Mouse (Mus musculus): ENCODE data around the gene Cdh18.
"Not testable (repeated sequence)": the region's sequence is repeated elsewhere in the genome, so short reads cannot be mapped to it uniquely, and the experiment has no call there.

Gene Cdh18

DNA sequence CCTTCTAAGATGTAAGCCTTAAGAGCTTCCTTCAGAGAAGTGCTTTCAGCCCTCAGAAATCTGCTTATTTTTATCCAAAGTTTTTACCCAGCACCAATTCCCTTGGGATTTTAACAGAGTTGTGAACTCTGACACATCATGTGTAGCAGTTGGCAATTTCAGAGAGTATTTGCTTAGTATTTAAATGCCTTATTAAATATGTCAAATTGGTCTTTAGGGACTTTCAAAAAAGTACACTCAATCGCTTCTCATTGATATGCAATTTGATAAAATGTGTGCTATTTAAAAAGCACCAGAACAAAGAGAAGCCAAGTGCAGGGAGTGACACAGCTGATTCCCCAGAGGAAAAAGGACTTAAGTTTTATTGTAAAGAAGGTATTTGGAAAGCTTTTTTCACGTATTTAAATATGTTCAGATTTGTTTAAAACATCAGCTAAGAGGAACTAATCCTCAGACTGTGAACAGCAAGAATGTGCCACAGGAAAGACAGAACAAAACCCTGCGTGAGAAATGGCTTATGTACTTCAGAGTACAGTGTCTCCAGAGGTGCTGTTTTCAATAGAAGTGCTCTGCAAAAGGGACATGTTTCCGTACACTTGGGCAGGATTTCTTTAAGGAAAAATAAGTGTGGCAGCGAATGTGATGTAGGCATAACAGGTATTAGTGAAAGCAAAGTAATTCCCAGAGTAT lies 709.1 kb downstream of the Cdh18 start:
- DNase-seq = no peak

DNA sequence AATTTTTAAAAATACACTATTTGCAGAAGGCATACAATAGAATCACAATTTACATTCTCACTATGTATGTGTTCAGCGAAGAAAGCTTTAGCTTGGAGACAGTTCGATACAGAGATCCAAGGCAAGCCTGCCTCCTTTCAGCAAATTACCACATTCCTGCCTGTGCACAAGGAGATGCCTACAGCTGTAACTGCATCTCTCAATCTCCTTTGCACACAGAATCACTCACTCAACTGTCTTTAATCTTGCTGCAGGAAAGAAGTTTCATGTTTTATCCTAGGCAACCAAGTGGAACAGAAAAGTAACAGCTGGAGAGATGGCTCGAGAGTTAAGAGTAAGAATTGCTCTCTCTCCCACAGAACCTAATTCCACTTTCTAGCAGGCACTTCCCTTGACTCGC lies 729.6 kb downstream of the Cdh18 start:
- DNase-seq = no peak

DNA sequence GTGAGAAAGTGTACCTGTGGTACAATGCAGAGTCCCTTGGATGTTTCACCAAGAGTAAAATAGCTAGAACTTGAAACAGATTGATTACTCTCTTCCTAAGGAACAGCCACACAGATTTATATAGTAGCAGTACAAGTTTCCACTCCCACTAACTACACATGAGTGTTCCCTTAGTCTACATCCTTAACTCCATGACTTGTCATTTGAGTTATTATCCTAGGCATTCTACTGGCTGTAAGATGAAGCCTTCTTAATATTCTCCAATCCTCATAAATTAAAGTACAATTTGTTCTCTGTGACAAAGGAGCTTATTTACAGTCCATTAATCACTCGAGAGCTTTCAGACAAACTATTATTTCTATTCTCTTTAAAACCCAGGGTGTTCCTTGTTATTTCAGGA lies 756.2 kb downstream of the Cdh18 start:
- DNase-seq = no peak

DNA sequence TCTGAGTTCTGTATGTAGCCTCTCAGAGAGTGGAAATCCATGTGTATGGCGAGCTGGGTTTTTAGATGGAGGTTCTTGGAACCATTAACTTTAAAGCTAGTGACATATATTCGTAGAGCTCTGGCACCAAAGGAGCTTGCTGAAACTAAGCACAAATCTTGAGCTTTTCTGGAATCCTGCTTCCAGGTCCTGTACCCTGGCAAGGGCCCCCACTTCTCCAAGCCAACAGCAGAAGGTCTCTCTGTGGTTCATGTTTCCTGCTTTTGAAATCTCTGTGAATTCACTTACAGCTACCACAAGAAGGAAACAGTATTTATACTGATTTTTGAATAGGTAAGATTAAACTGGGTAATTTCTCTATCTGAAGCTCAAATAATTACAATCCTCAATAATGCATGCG lies 767.9 kb downstream of the Cdh18 start:
- peak; percentile 43 for DNase-seq

DNA sequence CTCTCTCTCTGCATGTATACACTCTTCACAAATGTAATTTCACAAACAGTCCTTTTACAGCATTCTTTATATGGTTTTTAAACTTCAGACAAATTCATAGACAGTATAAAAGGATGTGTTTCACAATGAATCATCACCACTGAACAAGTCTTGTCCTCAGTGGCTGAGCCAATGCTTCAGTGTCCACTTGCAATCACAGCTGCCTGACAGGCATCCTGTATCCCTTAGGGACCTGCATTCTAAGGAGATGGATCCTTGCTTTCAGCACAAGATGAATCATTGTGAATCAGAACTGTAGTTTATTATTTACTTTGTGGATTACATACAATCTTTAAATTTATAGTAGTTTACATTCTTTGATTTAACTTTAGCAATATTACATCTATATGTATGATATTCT lies 768.6 kb downstream of the Cdh18 start:
- DNase-seq = no peak

DNA sequence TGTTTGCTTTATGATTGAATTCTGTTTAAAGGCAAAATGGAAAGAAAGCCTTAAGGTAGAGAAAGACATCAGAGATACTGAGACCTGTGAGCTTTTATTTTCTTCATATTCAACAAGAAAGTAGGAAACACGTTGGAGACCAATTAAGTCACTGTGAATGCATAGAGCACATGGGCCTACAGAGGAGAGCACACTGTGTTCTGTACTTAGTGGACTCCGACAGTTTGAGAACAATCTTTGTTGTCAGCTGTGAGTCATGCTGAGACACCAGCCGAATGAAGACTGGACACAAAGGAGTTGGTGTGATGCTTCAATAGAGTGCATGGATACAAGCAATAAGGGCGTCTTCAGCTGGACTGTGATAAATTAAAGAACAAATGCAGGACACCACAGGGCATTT lies 791.5 kb downstream of the Cdh18 start:
- DNase-seq = not testable (repeated sequence)

DNA sequence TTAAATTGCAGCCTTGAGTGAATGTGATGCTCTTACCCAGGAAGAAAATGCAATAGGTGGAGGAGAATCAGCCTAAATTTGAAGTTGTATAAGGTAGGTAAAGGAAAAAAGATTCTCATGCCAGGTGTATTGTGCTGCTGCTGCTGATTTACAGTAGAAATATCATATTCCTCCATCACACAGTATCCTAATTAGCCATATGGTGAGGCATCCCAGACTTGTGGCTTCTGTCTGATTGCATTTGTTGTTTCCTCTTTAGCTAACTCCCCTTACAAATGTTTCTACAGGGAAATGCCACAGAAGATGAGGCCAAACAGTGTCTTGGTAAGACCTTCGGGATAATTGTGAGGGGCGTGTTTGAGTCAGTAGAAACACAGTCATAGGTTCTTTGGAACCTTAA lies 802.3 kb downstream of the Cdh18 start:
- no peak for DNase-seq

DNA sequence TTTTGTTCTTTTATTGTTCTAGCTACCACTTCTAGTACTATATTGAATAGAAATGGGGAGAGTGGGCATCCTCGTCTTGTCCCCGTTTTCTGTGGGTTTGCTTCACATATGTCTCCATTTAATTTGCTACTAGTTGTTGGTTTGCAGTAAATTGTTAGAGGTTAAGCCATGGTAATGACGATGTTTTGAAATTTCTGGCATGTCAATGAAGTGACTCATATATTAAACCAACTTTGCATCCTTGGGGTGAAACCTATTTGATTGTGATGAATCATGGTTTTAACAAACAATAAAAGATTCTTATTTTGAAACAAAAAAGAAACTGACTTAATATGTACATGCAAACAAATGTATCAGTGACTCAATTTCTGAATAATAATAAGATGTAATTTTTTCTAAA lies 817.5 kb downstream of the Cdh18 start:
- DNase-seq = no peak

DNA sequence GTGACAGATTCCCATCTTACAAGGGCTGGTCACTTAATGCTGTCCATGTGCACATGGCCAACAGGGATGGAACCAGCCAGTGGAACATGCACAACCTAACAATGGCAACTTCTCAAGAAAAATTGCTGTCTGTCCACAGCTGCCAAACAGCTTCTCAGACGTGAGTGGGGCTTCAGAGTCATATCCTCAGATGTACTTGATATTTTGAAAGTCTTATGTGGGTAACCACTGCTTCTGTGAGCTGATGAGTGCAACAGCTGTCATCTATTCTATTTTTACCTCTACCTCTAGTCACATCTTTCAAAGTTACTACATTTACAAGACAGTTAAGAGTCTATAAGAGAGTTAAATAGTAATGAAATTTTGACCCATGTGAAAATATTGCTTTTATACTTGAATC lies 818.9 kb downstream of the Cdh18 start:
- no peak for DNase-seq

DNA sequence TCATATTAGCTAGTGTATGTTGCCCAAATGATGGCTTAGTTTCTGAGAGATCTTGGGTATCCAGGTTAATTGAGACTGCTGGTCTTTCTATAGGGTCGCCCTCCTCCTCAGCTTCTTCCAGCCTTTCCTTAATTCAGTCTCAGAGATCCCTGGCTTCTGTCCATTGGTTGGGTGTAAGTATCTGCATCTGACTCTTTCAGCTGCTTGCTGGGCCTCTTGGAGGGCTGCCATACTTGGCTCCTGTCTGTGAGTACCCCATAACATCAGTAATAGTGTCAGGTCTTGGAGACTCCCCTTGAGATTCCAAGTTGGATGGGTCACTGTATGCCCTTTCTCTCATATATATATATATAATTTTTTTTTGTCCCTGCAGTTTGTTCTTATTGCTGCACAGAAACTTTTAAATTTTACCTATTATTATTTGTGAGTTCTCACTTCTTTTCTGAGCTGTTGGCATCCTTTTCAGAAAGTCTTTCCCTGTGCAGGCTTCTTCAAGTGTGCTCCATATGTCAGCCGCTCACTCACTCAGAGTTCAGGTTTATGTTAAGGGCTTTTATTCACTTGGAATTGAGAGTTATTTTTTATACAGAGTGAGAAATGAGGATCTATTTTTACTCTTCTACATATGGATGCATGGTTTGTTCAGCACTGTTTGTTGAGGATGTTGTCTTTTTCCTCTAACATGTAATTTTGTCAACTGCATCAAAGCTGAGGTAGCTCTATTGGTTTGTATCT lies 829.4 kb downstream of the Cdh18 start:
- DNase-seq = peak; percentile 26

DNA sequence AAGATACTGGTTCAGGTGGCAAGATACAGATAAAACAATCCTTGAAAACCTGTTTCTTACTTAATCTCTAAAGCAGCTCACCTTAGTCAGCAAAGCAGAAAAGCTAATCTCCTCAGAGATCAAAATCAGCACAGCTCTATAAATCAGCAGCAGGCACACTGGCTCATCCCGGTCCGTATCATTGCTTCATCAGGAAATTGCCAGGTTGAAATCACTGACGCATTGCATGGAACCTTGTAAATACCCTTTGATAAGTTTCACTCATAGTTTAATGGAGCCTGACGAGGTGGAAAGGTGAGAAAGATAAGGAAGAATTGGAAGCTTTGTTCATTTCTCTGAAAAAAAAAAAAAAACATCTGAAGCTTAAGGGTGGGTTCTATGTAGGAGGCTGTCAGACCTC lies 837.0 kb downstream of the Cdh18 start:
- DNase-seq = no peak

DNA sequence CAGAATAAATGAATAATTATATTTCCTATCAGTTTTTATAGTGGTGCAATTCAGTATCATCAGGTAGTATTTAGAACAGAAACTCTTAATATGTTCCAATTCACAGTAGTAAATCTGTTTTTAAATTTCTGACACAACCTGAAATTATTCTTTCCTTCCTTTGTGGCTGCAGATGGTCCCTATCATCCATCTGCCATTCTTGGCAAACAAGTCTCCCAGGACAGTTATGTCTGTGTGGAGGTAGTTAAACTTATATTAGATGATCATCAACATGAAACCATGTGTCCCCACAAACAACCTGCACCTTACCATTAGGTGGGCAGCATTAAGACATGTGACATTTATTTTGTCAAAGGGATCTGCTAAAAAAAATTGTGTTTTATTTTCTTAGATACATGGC lies 847.8 kb downstream of the Cdh18 start:
- DNase-seq = peak; percentile 77

DNA sequence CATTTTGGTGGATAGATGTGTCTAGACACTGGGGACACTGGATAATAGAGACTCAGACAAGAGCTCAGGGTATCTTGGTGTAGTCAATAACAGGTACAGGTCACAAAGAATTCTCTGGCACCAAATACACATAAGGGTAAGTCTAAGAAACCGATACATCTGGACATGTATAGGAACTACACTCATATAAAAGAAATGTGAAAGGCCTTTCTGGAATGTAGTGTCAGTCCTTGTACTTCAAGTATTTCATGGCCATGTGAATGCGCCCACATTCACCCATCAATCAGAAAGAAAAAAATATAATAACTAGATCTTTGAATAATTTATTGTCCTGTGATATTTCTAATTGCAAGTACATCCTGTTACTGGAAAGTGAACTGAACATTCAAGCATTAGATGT lies 855.0 kb downstream of the Cdh18 start:
- DNase-seq = no peak

DNA sequence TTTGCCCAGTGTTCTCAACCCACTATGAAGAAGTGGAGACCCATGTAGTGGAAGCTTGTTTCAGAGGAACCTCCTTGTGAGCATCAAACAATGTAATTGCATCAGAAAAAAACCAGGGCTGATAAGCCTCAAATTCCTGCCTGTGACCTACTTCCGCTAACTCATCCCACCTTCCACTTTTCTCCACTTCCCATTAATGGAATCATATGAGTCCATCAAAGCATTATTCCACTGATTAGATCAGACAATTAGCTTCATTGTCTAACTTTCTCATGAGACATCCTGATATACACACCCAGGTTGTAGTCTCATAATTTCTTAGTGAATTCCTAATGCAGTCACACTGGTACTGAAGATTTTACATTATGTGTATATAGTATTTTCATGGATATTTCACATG lies 859.4 kb downstream of the Cdh18 start:
- DNase-seq = no peak

DNA sequence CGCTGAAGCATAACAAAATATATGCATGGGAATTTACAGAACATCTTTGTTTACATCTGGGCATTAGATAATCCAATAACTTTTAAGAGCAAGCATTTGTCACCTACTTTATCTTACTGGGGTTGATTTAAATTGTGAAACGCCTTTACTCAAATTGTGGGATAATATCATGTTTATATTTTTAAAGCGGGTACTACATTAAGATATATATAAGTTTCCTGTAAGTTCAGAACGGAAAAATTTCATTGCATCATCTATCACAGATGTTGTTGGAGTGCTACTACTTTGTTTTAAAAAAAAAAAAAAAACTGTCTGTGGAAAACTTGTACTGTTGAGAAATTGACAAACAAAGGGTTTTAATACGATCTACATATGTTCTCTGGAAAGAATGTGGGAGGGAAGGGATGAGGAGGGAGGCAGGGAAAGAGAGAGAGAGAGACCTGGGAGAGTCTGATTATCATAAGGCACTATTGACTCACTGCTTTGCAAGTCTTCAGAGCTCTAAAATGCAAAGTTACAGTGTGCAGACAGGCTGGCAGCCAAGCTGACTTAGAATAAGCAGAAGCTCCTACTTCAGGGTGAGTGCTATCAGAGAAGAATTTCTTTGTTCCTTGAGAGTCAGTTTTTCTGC lies 867.7 kb downstream of the Cdh18 start:
- DNase-seq = no peak

DNA sequence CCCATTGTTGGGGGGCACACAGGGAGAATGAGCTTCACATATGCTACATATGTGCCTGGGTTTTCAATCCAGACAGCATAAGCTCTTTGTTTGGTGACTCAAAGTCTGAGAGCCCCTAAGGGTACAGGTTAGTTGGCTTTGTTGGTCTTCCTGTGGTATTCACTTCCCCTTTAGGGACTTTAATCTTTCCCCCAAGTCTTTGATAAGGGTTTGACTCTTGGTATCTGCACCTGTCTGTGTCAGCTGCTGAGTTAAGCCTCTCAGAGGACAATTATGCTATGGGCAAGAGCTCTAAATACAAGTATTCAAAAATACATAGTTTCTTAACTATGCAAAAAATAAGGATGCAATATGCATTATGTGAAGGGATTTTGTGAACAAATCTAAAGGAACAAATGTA lies 869.3 kb downstream of the Cdh18 start:
- no peak for DNase-seq

DNA sequence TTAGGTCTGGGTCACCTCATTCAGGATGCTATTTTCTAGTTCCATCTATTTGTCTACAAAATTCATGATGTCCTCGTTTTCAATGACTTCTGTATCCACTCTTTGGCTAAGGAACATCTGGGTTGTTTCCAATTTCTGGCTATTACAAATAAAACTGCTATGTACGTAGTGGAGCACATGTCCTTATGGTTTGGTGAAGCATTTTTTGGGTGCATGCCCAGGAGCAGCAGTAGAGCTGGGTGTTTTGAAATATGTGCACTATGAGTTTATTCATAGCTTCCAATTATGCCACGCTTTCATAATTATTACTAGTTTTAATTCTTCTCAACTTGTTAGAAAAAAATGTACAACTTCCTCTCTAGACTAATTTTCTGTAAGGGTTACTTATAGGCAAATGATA lies 871.2 kb downstream of the Cdh18 start:
- DNase-seq = peak; percentile 69

DNA sequence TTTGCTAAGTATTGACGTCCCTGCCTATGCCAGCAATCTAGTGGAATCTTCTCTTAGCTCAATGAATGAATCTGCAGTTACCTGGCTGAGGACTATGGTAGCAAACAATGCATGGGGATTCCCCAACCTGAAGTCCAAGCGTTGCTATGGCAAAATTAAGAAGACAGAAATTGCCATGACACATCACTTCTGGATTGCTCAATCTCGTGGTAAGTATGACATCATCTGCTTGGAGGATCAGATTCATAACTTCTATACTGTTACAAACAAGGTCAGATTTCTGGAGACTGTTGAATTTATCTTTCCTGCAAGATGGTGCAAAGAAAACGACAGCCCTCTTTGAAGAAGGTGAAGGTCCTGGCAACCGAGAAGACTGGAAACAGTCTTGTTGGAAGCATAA lies 881.2 kb downstream of the Cdh18 start:
- DNase-seq = no peak

DNA sequence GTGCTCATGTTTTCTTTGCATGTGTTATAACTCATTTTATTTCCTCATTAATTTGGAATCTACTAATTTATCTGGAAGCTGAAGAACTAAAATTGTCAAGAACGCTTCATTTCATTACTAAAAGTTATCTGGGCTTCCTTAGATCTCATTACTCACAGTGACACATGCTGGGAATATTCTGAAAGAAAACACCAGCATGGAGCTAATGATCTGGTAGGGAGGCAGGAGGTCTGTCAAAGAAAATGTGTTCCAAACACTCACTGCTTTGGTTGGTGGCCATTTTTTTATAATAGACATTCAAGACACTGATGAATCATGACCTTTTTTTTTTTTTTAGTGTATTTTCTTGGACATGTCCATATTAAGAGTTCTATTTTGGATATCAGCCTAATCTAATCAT lies 899.7 kb downstream of the Cdh18 start:
- DNase-seq = no peak

DNA sequence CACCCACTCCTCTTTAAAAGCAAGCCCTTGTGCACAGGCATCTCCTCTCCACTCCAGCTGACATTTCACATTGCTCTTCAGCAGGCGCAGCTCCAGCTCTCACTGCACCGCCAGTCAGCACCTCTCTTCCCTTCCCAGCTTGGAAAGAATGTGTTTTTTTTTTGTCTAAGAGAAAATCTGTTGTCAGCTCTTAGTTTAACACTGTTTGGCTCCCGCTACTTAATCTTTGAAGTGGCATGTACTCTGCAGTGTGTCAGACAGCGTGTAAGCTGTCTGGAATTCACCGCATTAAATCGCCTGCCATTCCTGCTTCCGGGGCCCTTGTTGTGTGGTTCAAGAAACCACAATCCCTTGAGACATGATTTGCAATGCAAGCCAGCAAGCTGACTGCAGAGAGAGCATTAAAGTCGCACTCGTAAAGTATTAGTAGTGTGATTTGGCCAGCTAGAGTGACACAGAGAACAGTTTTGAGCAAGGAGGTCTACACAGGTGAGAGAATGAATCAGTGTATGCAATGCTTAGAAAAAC lies 903.3 kb downstream of the Cdh18 start:
- peak; percentile 35 for DNase-seq

DNA sequence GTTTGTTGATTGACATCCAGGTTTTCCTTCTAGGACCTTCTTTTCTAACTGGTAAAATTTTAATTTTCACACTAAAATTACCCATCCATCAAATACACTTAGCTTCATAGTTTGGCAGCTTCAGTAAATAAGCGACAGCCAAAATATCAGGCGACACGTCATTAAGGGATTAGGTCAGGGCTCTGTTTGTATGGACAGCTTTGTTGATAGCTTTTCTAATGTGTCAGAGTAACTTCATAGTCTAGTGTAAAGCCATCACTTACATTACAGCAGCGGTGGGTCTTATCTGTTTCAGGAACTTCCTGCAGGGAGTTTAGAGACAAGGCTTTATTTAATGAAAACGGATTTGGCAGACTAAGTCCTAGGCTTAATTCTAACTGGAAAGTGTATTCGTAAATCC lies 904.5 kb downstream of the Cdh18 start:
- no peak for DNase-seq

DNA sequence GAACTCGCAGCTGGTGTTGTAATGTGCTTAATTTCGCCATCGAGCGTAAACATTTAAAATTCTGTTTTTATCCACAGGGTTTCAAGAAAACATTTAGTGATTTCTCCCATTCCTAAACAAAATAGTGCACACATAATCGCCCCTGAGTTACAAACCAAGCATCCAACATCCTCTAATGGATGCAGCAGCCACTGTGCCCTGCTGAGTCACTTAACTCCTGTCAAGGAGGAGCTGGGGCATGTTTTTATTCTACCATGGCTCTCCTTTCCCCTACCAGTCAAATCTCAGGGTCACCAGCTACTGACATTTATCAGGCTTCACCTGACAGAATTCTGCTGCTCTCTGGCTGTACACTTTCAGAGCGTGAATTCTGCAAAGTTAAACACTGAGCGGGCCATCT lies 906.5 kb downstream of the Cdh18 start:
- no peak for DNase-seq

DNA sequence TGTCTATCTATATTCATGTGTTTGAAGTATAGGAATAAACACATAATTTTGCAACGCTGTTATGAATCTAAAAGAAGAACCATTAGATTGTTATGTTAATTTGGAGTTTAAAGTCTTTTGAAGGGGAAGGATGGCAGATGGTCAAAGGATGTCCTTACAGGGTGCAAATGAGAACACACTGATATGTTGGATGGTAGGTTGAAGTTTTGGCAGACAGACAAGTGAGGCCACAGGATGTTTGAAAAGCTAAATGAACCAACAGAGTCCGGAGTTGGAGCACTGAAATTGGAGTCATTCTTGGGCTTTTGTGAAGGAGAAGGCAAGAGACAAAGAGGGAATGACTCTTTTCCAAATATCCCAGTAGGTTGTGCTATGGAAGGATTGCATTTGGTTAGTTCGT lies 908.6 kb downstream of the Cdh18 start:
- peak; percentile 80 for DNase-seq
